Mouse (Mus musculus) lung, adult 2 months (tissue): ENCODE measurements at regions not wholly inside any gene's neighbourhood (a gene's known extent, or its start where the extent isn't known, plus 50 kb on each side); places are given as distances from the start of the nearest gene placed in this dataset.

Experiments used
- DNase-seq: peaks from one replicate; pipeline ENCODE4 v3.0.0; 2022
- H3K4me1 ChIP-seq: fragments of 200-500 bp; 2 replicates; pipeline ENCODE4 v1.6.1; 2011; ENCODE audit warnings: low read length; ENCODE audit not compliant: control insufficient read depth, insufficient read depth
- H3K4me3 ChIP-seq: fragments of 200-500 bp; replicated peaks from 2 replicates; pipeline ENCODE3; 2011; ENCODE audit warnings: low read depth, mild to moderate bottlenecking, control low read depth, low read length; ENCODE audit errors: extremely low read depth
- CTCF ChIP-seq: fragments of 200-500 bp; IDR thresholded peaks from 2 replicates; pipeline ENCODE4 v1.5.1; 2011; ENCODE audit warnings: mild to moderate bottlenecking, low read length, control low read depth; ENCODE audit not compliant: insufficient read depth
- POLR2A ChIP-seq: fragments of 200-500 bp; IDR thresholded peaks from 2 replicates; pipeline ENCODE4 v1.6.1; 2011; ENCODE audit warnings: low read depth, mild to moderate bottlenecking, control low read depth, low read length, borderline replicate concordance; ENCODE audit errors: extremely low read depth
- WGBS: fragments of 180-500 bp; shearing (Covaris S2); methylation state at CpG from one replicate; pipeline ENCODE4 v1.1.7; 2018; 5-methylcytosine and 5-hydroxymethylcytosine counted together

DNA sequence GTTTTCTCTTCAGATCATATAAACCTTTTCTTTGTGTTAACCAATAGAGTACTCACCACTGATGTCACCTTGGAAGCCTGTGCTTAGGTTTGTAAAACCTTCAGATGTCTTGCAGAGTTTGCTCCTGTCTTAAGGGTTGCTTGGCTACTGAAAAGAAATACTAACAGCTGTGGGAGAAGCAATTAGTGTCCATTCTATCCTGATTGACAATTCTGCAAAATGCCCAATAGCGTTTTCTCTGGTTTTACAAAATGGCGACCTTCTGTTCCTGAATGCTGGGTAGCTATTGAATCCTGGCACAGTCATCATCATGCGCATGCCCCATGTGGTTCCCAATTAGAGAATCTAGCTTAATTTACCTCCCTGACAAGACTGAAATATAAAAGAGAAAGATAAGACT is 347.7 kb upstream of the Adgra3 start:
- no peak for TF ChIP-seq POLR2A
- TF ChIP-seq CTCF: no peak
- Histone ChIP-seq H3K4me1 (no peaks in the 10 kb centered on the region), H3K4me3 (no peak overlapping the region)
- WGBS: 85% methylated on average over 3 of the region's 3 CpGs
- no peak for DNase-seq
